Mouse (Mus musculus) C2C12 (cell line): ENCODE measurements around the gene Myo10.

Experiments
- CTCF ChIP-seq: IDR thresholded peaks from one replicate; pipeline ENCODE4 v1.5.1; 2011; ENCODE audit not compliant: control insufficient read depth, insufficient read depth, insufficient read length
- MAX ChIP-seq: IDR thresholded peaks from one replicate; pipeline ENCODE4 v1.6.1; 2011; ENCODE audit warnings: mild to moderate bottlenecking, control low read depth
- USF1 ChIP-seq: IDR thresholded peaks from one replicate; pipeline ENCODE4 v1.6.1; 2011; ENCODE audit warnings: low read depth, mild to moderate bottlenecking, control low read depth, moderate library complexity

DNA sequence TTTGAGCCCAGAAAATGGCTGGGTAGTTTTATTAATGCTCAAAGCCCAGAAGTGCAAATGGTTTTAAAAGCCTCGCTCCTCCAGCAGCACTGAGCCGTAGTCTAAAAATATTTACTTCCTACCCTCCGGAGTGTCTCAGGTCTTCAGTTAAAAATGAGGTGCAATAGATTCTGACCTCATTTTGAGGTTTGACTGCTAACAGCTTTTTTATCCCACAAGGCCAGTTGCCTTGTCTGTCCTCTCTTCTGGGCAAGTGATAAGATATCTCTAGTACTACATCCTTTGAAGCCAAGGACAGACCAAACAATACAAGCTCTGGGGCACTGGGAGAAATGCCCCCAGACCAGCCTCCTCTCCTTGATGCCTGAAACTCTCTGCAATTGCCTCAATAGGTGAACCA, 49.2 kb upstream of the Myo10 start:
- TF ChIP-seq CTCF (no peak), USF1 (no peak), MAX (no peak)
